Mouse (Mus musculus): ENCODE data around the gene Uchl1. TPM values are rescaled to one million over a fixed set of nuclear protein-coding genes. Genes with fewer than 3 reads are reported as not detected.

The Uchl1 gene
- polyA plus RNA-seq, 1 experiment = 5.1 TPM

- no peak for DNase-seq
- 5% methylated on average over 18 of the region's 18 CpGs for WGBS
These were observed 551 bp upstream of the Uchl1 start for GRCm38 (mm10) chr5:66675189-66675890.

GRCm38 (mm10) chr5:66676457-66677117, 696 bp downstream of the Uchl1 start:
- Histone ChIP-seq H3K4me1 (replicated peaks; ENCODE audit: control insufficient read depth, insufficient read depth, low read length) (peaks cover 8% of the 10 kb centered on the region), H3K27ac (ENCODE audit: control insufficient read depth, insufficient read depth, low read length) (no peak overlapping the region), H3K36me3 (ENCODE audit: control insufficient read depth, insufficient read depth, low read length) (no peaks in the 10 kb centered on the region), H3K4me3 (ENCODE audit: control insufficient read depth, insufficient read depth, low read length) (peak overlapping the region; percentile 22), H3K27me3 (ENCODE audit: control insufficient read depth, insufficient read depth, low read length) (peaks cover 3% of the 10 kb centered on the region; the same call in 1 of the 2 replicates)
- no peak for TF ChIP-seq POLR2A (IDR thresholded peaks at IDR 0.05; ENCODE audit: control insufficient read depth, extremely low read depth, insufficient read depth, low read length, poor library complexity)
- no peak for TF ChIP-seq CTCF (IDR thresholded peaks at IDR 0.05; ENCODE audit: borderline replicate concordance, control insufficient read depth, extremely low read depth, insufficient read depth, low read length, poor library complexity)
- 3% methylated on average over 51 of the region's 51 CpGs for WGBS
- peak; percentile 5 for DNase-seq

More at GRCm38 (mm10) chr5:66675189-66675890, 551 bp upstream of the Uchl1 start:
- no peak for TF ChIP-seq POLR2A (IDR thresholded peaks at IDR 0.05; ENCODE audit: control insufficient read depth, extremely low read depth, insufficient read depth, low read length, poor library complexity)
- TF ChIP-seq CTCF (IDR thresholded peaks at IDR 0.05; ENCODE audit: borderline replicate concordance, control insufficient read depth, extremely low read depth, insufficient read depth, low read length, poor library complexity) = no peak
- Histone ChIP-seq H3K27ac (ENCODE audit: control insufficient read depth, insufficient read depth, low read length) (no peak overlapping the region), H3K4me3 (ENCODE audit: control insufficient read depth, insufficient read depth, low read length) (no peak overlapping the region), H3K36me3 (ENCODE audit: control insufficient read depth, insufficient read depth, low read length) (no peaks in the 10 kb centered on the region), H3K27me3 (ENCODE audit: control insufficient read depth, insufficient read depth, low read length) (peaks cover 3% of the 10 kb centered on the region; the same call in 1 of the 2 replicates), H3K4me1 (replicated peaks; ENCODE audit: control insufficient read depth, insufficient read depth, low read length) (peaks cover 8% of the 10 kb centered on the region)

GRCm38 (mm10) chr5:66677411-66678345, 1.8 kb downstream of the Uchl1 start:
- 78% methylated on average over 21 of the region's 21 CpGs for WGBS
- Histone ChIP-seq H3K36me3 (ENCODE audit: control insufficient read depth, insufficient read depth, low read length) (no peaks in the 10 kb centered on the region), H3K27me3 (ENCODE audit: control insufficient read depth, insufficient read depth, low read length) (peaks cover 3% of the 10 kb centered on the region; the same call in 1 of the 2 replicates), H3K4me1 (replicated peaks; ENCODE audit: control insufficient read depth, insufficient read depth, low read length) (peaks cover 8% of the 10 kb centered on the region), H3K27ac (ENCODE audit: control insufficient read depth, insufficient read depth, low read length) (no peak overlapping the region), H3K4me3 (ENCODE audit: control insufficient read depth, insufficient read depth, low read length) (no peak overlapping the region)
- TF ChIP-seq POLR2A (IDR thresholded peaks at IDR 0.05; ENCODE audit: control insufficient read depth, extremely low read depth, insufficient read depth, low read length, poor library complexity) (no peak), CTCF (IDR thresholded peaks at IDR 0.05; ENCODE audit: borderline replicate concordance, control insufficient read depth, extremely low read depth, insufficient read depth, low read length, poor library complexity) (no peak)
- no peak for DNase-seq

GRCm38 (mm10) chr5:66679222-66679621, 3.3 kb downstream of the Uchl1 start:
- DNase-seq = no peak
- Histone ChIP-seq H3K4me3 (ENCODE audit: control insufficient read depth, insufficient read depth, low read length) (no peak overlapping the region), H3K27me3 (ENCODE audit: control insufficient read depth, insufficient read depth, low read length) (peaks cover 3% of the 10 kb centered on the region; the same call in 1 of the 2 replicates), H3K27ac (ENCODE audit: control insufficient read depth, insufficient read depth, low read length) (no peak overlapping the region), H3K36me3 (ENCODE audit: control insufficient read depth, insufficient read depth, low read length) (no peaks in the 10 kb centered on the region), H3K4me1 (replicated peaks; ENCODE audit: control insufficient read depth, insufficient read depth, low read length) (peaks cover 8% of the 10 kb centered on the region)
- WGBS = 77% methylated on average over 10 of the region's 10 CpGs
- TF ChIP-seq POLR2A (IDR thresholded peaks at IDR 0.05; ENCODE audit: control insufficient read depth, extremely low read depth, insufficient read depth, low read length, poor library complexity) (no peak), CTCF (IDR thresholded peaks at IDR 0.05; ENCODE audit: borderline replicate concordance, control insufficient read depth, extremely low read depth, insufficient read depth, low read length, poor library complexity) (no peak)

GRCm38 (mm10) chr5:66685930-66686329, 10.0 kb downstream of the Uchl1 start:
- TF ChIP-seq POLR2A (IDR thresholded peaks at IDR 0.05; ENCODE audit: control insufficient read depth, extremely low read depth, insufficient read depth, low read length, poor library complexity) (no peak), CTCF (IDR thresholded peaks at IDR 0.05; ENCODE audit: borderline replicate concordance, control insufficient read depth, extremely low read depth, insufficient read depth, low read length, poor library complexity) (no peak)
- no peak for DNase-seq
- WGBS = 89% methylated on average over 2 of the region's 2 CpGs
- no peaks in the 10 kb centered on the region for H3K27me3 ChIP-seq (ENCODE audit: control insufficient read depth, insufficient read depth, low read length)
- no peaks in the 10 kb centered on the region for H3K36me3 ChIP-seq (ENCODE audit: control insufficient read depth, insufficient read depth, low read length)
- H3K27ac ChIP-seq (ENCODE audit: control insufficient read depth, insufficient read depth, low read length) = no peak overlapping the region
- H3K4me1 ChIP-seq (replicated peaks; ENCODE audit: control insufficient read depth, insufficient read depth, low read length) = no peaks in the 10 kb centered on the region
- no peak overlapping the region for H3K4me3 ChIP-seq (ENCODE audit: control insufficient read depth, insufficient read depth, low read length)

GRCm38 (mm10) chr5:66686863-66687262, 11.0 kb downstream of the Uchl1 start:
- 62% methylated on average over 13 of the region's 13 CpGs for WGBS
- Histone ChIP-seq H3K27me3 (ENCODE audit: control insufficient read depth, insufficient read depth, low read length) (no peaks in the 10 kb centered on the region), H3K4me1 (replicated peaks; ENCODE audit: control insufficient read depth, insufficient read depth, low read length) (no peaks in the 10 kb centered on the region), H3K4me3 (ENCODE audit: control insufficient read depth, insufficient read depth, low read length) (no peak overlapping the region), H3K27ac (ENCODE audit: control insufficient read depth, insufficient read depth, low read length) (no peak overlapping the region), H3K36me3 (ENCODE audit: control insufficient read depth, insufficient read depth, low read length) (no peaks in the 10 kb centered on the region)
- TF ChIP-seq CTCF (IDR thresholded peaks at IDR 0.05; ENCODE audit: borderline replicate concordance, control insufficient read depth, extremely low read depth, insufficient read depth, low read length, poor library complexity) (peak; percentile 33; the same call in 1 of the 2 replicates), POLR2A (IDR thresholded peaks at IDR 0.05; ENCODE audit: control insufficient read depth, extremely low read depth, insufficient read depth, low read length, poor library complexity) (no peak)
- peak; percentile 61 for DNase-seq

Data from thymus, adult 2 months (tissue).